Mouse (Mus musculus) heart, postnatal 0 days (tissue): ENCODE data around the gene Hdac4. TPM values are rescaled to one million over a fixed set of nuclear protein-coding genes. Genes with fewer than 3 reads are reported as not detected.
A peak's percentile ranks its signal among the peaks of the same experiment; 100 is the strongest.

Experiments used
- ATAC-seq: fragments of 200-750 bp; cut with Nextera tagmentation; 2 replicates; pipeline ENCODE4 v1.8.0; 2017; ENCODE audit warnings: low read depth, moderate number of reproducible peaks, moderate library complexity; ENCODE audit not compliant: insufficient read depth
- DNase-seq: peaks from one replicate; pipeline ENCODE4 v3.0.0-alpha.2; 2016; ENCODE audit warnings: low spot score
- H3K27ac ChIP-seq: fragments of 300-500 bp; sonication (generic); 2 replicates; pipeline ENCODE4 v1.5.1; 2014; ENCODE audit warnings: low read depth, mild to moderate bottlenecking
- H3K27me3 ChIP-seq: fragments of 300-500 bp; sonication (generic); 2 replicates; pipeline ENCODE4 v1.6.1; 2014; ENCODE audit warnings: low read length, mixed read lengths; ENCODE audit not compliant: control insufficient read depth, insufficient read depth
- H3K36me3 ChIP-seq: fragments of 300-500 bp; sonication (generic); replicated peaks from 2 replicates; pipeline ENCODE4 v1.6.1; 2014; ENCODE audit warnings: low read length, mixed read lengths; ENCODE audit not compliant: control insufficient read depth, insufficient read depth
- H3K4me1 ChIP-seq: fragments of 300-500 bp; sonication (generic); 2 replicates; pipeline ENCODE4 v1.6.1; 2014; ENCODE audit warnings: antibody characterized with exemption; ENCODE audit not compliant: control insufficient read depth, insufficient read depth
- H3K4me2 ChIP-seq: fragments of 300-500 bp; sonication (generic); 2 replicates; pipeline ENCODE4 v1.6.1; 2014; ENCODE audit warnings: low read depth, mild to moderate bottlenecking, low read length, moderate library complexity
- H3K4me3 ChIP-seq: fragments of 300-500 bp; sonication (generic); 2 replicates; pipeline ENCODE4 v1.5.1; 2014; ENCODE audit warnings: low read depth, low read length
- H3K9ac ChIP-seq: fragments of 300-500 bp; sonication (generic); replicated peaks from 2 replicates; pipeline ENCODE4 v1.6.1; 2014; ENCODE audit warnings: low read depth, low read length, mixed read lengths
- H3K9me3 ChIP-seq: fragments of 300-500 bp; sonication (generic); replicated peaks from 2 replicates; pipeline ENCODE4 v1.6.1; 2016; ENCODE audit warnings: low read length; ENCODE audit not compliant: control insufficient read depth
- CTCF ChIP-seq: IDR thresholded peaks from 2 replicates; pipeline ENCODE4 v1.5.1; 2016; ENCODE audit warnings: antibody characterized with exemption, control low read depth, low read depth
- EP300 ChIP-seq: IDR thresholded peaks from 2 replicates; pipeline ENCODE4 v1.6.1; 2016; ENCODE audit warnings: antibody characterized with exemption, low read depth
- WGBS: fragments of 180-500 bp; shearing (Covaris S2); extraction: QIAGEN DNeasy Blood & Tissue Kit; methylation state at CpG from one replicate; pipeline ENCODE4 v1.1.7; 2014; 5-methylcytosine and 5-hydroxymethylcytosine counted together
- polyA plus RNA-seq: library from polyadenylated mRNA; unstranded; fragments of >200 nt; fragmentation: Nextera tagmentation; extraction: Ambion mirVana; gene quantifications from 2 replicates; pipeline ENCODE4 v1.2.1, GENCODE M21; 2015
- total RNA-seq: library from RNA; depleted of rRNA; stranded (reverse); fragments of >200 nt; gene quantifications from 2 replicates; pipeline ENCODE4 v1.2.3, GENCODE M21; 2014; ENCODE audit warnings: low replicate concordance

The Hdac4 gene
- total and polyA plus RNA-seq, 2 experiments from 2014 or later = 6.8 to 13.0 TPM

GRCm38 (mm10) chr1:92181970-92182369 is 13.5 kb downstream of the Hdac4 start:
- Histone ChIP-seq H3K27ac (no peak overlapping the region), H3K4me3 (no peak overlapping the region), H3K4me1 (peaks cover 24% of the 10 kb centered on the region), H3K36me3 (no peaks in the 10 kb centered on the region), H3K9ac (no peak overlapping the region), H3K4me2 (no peak overlapping the region), H3K9me3 (no peaks in the 10 kb centered on the region), H3K27me3 (no peaks in the 10 kb centered on the region)
- ATAC-seq = no peak
- no peak for TF ChIP-seq CTCF
- no peak for TF ChIP-seq EP300
- WGBS = 87% methylated on average over 2 of the region's 2 CpGs
- no peak for DNase-seq

- peaks cover 24% of the 10 kb centered on the region for H3K4me1 ChIP-seq
- DNase-seq (peak; percentile 99), ATAC-seq (peak; percentile 96)
- peak overlapping the region; percentile 78 for H3K4me2 ChIP-seq
- WGBS = under 1% methylated on average over 81 of the region's 97 CpGs
- H3K4me3 ChIP-seq = peak overlapping the region; percentile 81
- peak overlapping the region; percentile 87 for H3K9ac ChIP-seq
- no peaks in the 10 kb centered on the region for H3K36me3 ChIP-seq
- no peaks in the 10 kb centered on the region for H3K27me3 ChIP-seq
- H3K27ac ChIP-seq = peak overlapping the region; percentile 96
- no peak for TF ChIP-seq CTCF
- TF ChIP-seq EP300 = peak; percentile 75; the same call in 1 of the 2 replicates
- H3K9me3 ChIP-seq = no peaks in the 10 kb centered on the region
These were observed 15.1 kb downstream of the Hdac4 start for GRCm38 (mm10) chr1:92180141-92181137.

- no peaks in the 10 kb centered on the region for H3K9me3 ChIP-seq
- H3K4me3 ChIP-seq = peak overlapping the region; percentile 81
- DNase-seq (peak; percentile 13), ATAC-seq (no peak)
- peak overlapping the region; percentile 87 for H3K9ac ChIP-seq
- H3K27ac ChIP-seq = peak overlapping the region; percentile 95
- H3K36me3 ChIP-seq = no peaks in the 10 kb centered on the region
- H3K4me2 ChIP-seq = peak overlapping the region; percentile 78
- WGBS = under 1% methylated on average over 45 of the region's 61 CpGs
- no peak for TF ChIP-seq CTCF
- no peak for TF ChIP-seq EP300
- no peaks in the 10 kb centered on the region for H3K27me3 ChIP-seq
- H3K4me1 ChIP-seq = peaks cover 28% of the 10 kb centered on the region
These were observed 16.0 kb downstream of the Hdac4 start for GRCm38 (mm10) chr1:92179489-92180006.

GRCm38 (mm10) chr1:92179070-92179469 is 16.4 kb downstream of the Hdac4 start:
- ATAC-seq = no peak
- Histone ChIP-seq H3K4me1 (peaks cover 30% of the 10 kb centered on the region), H3K9ac (peak overlapping the region; percentile 87), H3K27me3 (no peaks in the 10 kb centered on the region), H3K4me3 (peak overlapping the region; percentile 81), H3K9me3 (no peaks in the 10 kb centered on the region), H3K4me2 (peak overlapping the region; percentile 78), H3K27ac (peak overlapping the region; percentile 95), H3K36me3 (no peaks in the 10 kb centered on the region)
- TF ChIP-seq CTCF (no peak), EP300 (no peak)
- peak; percentile 12 for DNase-seq
- WGBS = 4% methylated on average over 11 of the region's 11 CpGs

- no peak for TF ChIP-seq EP300
- TF ChIP-seq CTCF = peak; percentile 34
- H3K4me3 ChIP-seq = peak overlapping the region; percentile 81; the same call in 1 of the 2 replicates
- WGBS = 39% methylated on average over 10 of the region's 10 CpGs
- peak; percentile 20 for DNase-seq
- H3K4me2 ChIP-seq = peak overlapping the region; percentile 78
- no peaks in the 10 kb centered on the region for H3K36me3 ChIP-seq
- ATAC-seq = no peak
- no peaks in the 10 kb centered on the region for H3K9me3 ChIP-seq
- peak overlapping the region; percentile 20; the same call in 1 of the 2 replicates for H3K9ac ChIP-seq
- no peak overlapping the region for H3K27ac ChIP-seq
- peaks cover 30% of the 10 kb centered on the region for H3K4me1 ChIP-seq
- H3K27me3 ChIP-seq = no peaks in the 10 kb centered on the region
These were observed 17.2 kb downstream of the Hdac4 start for GRCm38 (mm10) chr1:92178021-92178895.
